Mouse (Mus musculus) C2C12 (cell line): ENCODE data around the gene Pbx4. TPM values are rescaled to one million over a fixed set of nuclear protein-coding genes. Genes with fewer than 3 reads are reported as not detected.

Source experiments
- H3K27me3 ChIP-seq: one replicate; pipeline ENCODE4 v1.6.1; 2011; ENCODE audit not compliant: control insufficient read depth, insufficient read depth, insufficient read length
- H3K36me3 ChIP-seq: one replicate; pipeline ENCODE4 v1.6.1; 2011; ENCODE audit not compliant: control insufficient read depth, insufficient read depth
- H3K4me3 ChIP-seq: one replicate; pipeline ENCODE4 v1.5.1; 2011; ENCODE audit warnings: mild to moderate bottlenecking, control low read depth; ENCODE audit not compliant: poor library complexity, insufficient read depth, severe bottlenecking
- H3K79me2 ChIP-seq: one replicate; pipeline ENCODE4 v1.6.1; 2011; ENCODE audit not compliant: control insufficient read depth, insufficient read depth
- H3K79me3 ChIP-seq: one replicate; pipeline ENCODE4 v1.6.1; 2011; ENCODE audit warnings: low read depth, control low read depth
- H3ac ChIP-seq: one replicate; pipeline ENCODE3; 2011; ENCODE audit warnings: low read depth; ENCODE audit not compliant: control insufficient read depth, insufficient read length
- CEBPB ChIP-seq: IDR thresholded peaks from one replicate; pipeline ENCODE4 v1.6.1; 2011; ENCODE audit warnings: low read depth, mild to moderate bottlenecking, control low read depth, moderate library complexity
- CTCF ChIP-seq: IDR thresholded peaks from one replicate; pipeline ENCODE4 v1.5.1; 2011; ENCODE audit not compliant: control insufficient read depth, insufficient read depth, insufficient read length
- FOSL1 ChIP-seq: IDR thresholded peaks from one replicate; pipeline ENCODE4 v1.8.0; 2011; ENCODE audit warnings: mild to moderate bottlenecking, low read length; ENCODE audit not compliant: poor library complexity, insufficient read depth, severe bottlenecking
- MAX ChIP-seq: IDR thresholded peaks from one replicate; pipeline ENCODE4 v1.6.1; 2011; ENCODE audit warnings: mild to moderate bottlenecking, control low read depth
- MYOD1 ChIP-seq: IDR thresholded peaks from one replicate; pipeline ENCODE4 v1.6.1; 2011; ENCODE audit warnings: low read depth; ENCODE audit not compliant: control insufficient read depth, insufficient read length
- MYOG ChIP-seq: IDR thresholded peaks from one replicate; pipeline ENCODE4 v1.6.1; 2011; ENCODE audit not compliant: control insufficient read depth, insufficient read length; ENCODE audit errors: extremely low read depth
- USF1 ChIP-seq: IDR thresholded peaks from one replicate; pipeline ENCODE4 v1.6.1; 2011; ENCODE audit warnings: low read depth, mild to moderate bottlenecking, control low read depth, moderate library complexity
- polyA plus RNA-seq: library from polyadenylated mRNA; unstranded; fragments of >200 nt; fragmentation: generic; extraction: Trizol; gene quantifications from one replicate; pipeline ENCODE4 v1.2.1, GENCODE M21; 2012; ENCODE audit warnings: missing spikeins

The Pbx4 gene
- polyA plus RNA-seq, 1 experiment: 1.6 TPM

GRCm38 (mm10) chr8:69906260-69906659 is 74.0 kb downstream of the Pbx4 start:
- no peak overlapping the region for H3K4me3 ChIP-seq
- no peaks in the 10 kb centered on the region for H3K27me3 ChIP-seq
- H3K36me3 ChIP-seq: peaks cover 23% of the 10 kb centered on the region
- peaks cover 2% of the 10 kb centered on the region for H3K79me2 ChIP-seq
- no peak overlapping the region for H3ac ChIP-seq
- peaks cover under 1% of the 10 kb centered on the region for H3K79me3 ChIP-seq
- TF ChIP-seq MAX: no peak
- no peak for TF ChIP-seq CEBPB
- TF ChIP-seq MYOD1: no peak
- TF ChIP-seq CTCF: no peak
- no peak for TF ChIP-seq FOSL1
- TF ChIP-seq USF1: no peak
- TF ChIP-seq MYOG: no peak

DNA sequence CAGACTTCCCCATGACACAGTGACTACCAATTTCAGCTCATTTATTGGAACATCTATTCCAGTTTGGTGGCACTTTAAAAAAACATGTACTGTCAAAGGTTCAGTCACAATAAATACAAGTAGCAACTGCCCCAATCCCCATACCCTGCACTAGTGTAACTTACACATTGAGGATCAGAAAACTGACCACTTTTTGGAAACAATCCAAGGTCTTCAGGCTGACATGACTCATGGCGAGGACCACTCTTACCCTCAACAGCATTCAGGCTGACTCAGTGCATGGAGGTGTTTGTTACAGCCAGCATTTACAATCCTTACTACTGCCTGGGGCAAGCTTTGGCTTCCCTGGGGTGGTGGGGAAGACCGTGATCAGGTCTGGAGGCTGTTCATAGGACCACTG is 74.8 kb downstream of the Pbx4 start:
- Histone ChIP-seq H3K36me3 (peaks cover 29% of the 10 kb centered on the region), H3K79me2 (no peaks in the 10 kb centered on the region), H3K27me3 (no peaks in the 10 kb centered on the region), H3K4me3 (no peak overlapping the region), H3K79me3 (no peaks in the 10 kb centered on the region), H3ac (no peak overlapping the region)
- TF ChIP-seq CTCF: no peak
- TF ChIP-seq USF1: no peak
- TF ChIP-seq FOSL1: no peak

DNA sequence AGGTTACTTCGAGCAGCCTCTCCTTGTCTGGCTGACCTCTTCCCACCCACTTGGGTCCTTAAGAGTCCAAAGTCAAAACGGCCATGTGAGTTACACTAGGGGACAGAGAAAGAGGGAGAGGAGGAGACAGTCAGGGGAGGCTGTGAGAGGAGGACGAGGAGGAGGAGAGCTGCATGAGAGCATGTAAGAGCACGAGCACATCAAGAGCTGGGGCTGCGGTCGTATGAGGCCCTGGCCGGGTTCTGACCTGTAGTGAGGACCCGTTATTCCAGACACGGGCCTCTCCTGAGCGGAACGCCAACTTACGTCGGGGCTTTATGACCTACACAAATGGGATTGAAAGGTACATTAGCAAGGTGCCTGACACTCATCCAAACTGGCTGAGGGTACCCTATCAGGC is 79.6 kb downstream of the Pbx4 start:
- peaks cover 65% of the 10 kb centered on the region for H3K36me3 ChIP-seq
- no peaks in the 10 kb centered on the region for H3K27me3 ChIP-seq
- H3K79me3 ChIP-seq: no peaks in the 10 kb centered on the region
- H3K4me3 ChIP-seq: no peak overlapping the region
- no peak overlapping the region for H3ac ChIP-seq
- no peaks in the 10 kb centered on the region for H3K79me2 ChIP-seq
- TF ChIP-seq MAX: no peak
- TF ChIP-seq FOSL1: no peak
- TF ChIP-seq CEBPB: no peak
- no peak for TF ChIP-seq USF1
- TF ChIP-seq CTCF: no peak
- TF ChIP-seq MYOG: no peak
- TF ChIP-seq MYOD1: no peak

DNA sequence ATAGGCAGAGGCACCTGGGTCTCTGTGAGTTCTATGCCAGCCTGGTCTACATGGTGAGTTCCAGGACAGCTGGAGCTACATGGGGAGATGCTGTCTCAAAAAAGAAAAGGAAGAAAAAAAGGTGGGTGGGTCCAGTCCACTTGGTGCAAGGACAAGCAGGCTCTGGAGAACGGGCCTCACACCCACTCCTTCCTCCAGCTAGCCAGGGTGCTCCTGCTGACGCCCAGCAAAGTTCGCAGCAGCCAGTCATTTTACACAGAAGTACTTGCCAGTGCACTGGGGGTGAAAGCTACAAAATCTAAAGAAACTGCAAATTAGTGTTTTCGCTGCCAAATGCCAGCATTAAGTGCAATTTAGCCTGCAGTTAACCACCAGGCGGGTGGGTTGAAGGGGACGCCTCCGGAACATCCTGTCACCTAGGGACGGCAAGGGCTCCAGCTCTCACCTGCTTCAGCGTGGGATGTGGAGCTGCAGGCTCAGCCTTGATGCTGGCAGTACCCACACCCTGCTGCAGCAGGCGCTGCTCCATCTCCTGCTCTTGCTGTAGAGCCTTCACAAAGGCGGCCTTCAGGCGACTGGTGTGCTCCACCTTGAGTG is 80.3 kb downstream of the Pbx4 start:
- TF ChIP-seq MYOG (no peak), MAX (no peak), USF1 (no peak), FOSL1 (no peak), CTCF (no peak), MYOD1 (no peak), CEBPB (no peak)
- H3K79me2 ChIP-seq: peaks cover under 1% of the 10 kb centered on the region
- peaks cover under 1% of the 10 kb centered on the region for H3K79me3 ChIP-seq
- H3K36me3 ChIP-seq: peaks cover 70% of the 10 kb centered on the region
- no peak overlapping the region for H3ac ChIP-seq
- no peak overlapping the region for H3K4me3 ChIP-seq
- no peaks in the 10 kb centered on the region for H3K27me3 ChIP-seq

- peaks cover 11% of the 10 kb centered on the region for H3K79me3 ChIP-seq
- TF ChIP-seq MYOD1 (no peak), CEBPB (no peak), MAX (no peak), USF1 (no peak), FOSL1 (no peak), CTCF (no peak), MYOG (no peak)
- H3K4me3 ChIP-seq: no peak overlapping the region
- H3K27me3 ChIP-seq: no peaks in the 10 kb centered on the region
- H3K36me3 ChIP-seq: peaks cover 61% of the 10 kb centered on the region
- H3ac ChIP-seq: no peak overlapping the region
- H3K79me2 ChIP-seq: peaks cover 14% of the 10 kb centered on the region
These were observed 82.2 kb downstream of the Pbx4 start for GRCm38 (mm10) chr8:69914526-69914925.

- no peak for TF ChIP-seq MYOG
- no peak for TF ChIP-seq MAX
- TF ChIP-seq FOSL1: no peak
- no peak for TF ChIP-seq MYOD1
- TF ChIP-seq CEBPB: no peak
- TF ChIP-seq USF1: no peak
- no peak for TF ChIP-seq CTCF
- H3K79me2 ChIP-seq: peaks cover 19% of the 10 kb centered on the region
- H3K4me3 ChIP-seq: no peak overlapping the region
- no peaks in the 10 kb centered on the region for H3K27me3 ChIP-seq
- peaks cover 18% of the 10 kb centered on the region for H3K79me3 ChIP-seq
- no peak overlapping the region for H3ac ChIP-seq
- H3K36me3 ChIP-seq: peaks cover 55% of the 10 kb centered on the region
These were observed 83.5 kb downstream of the Pbx4 start for GRCm38 (mm10) chr8:69915748-69916147.
